Mouse (Mus musculus) inflammation-experienced regulatory T-cells, adult 6 months (primary cell): ENCODE data around the gene Il27. TPM values are rescaled to one million over a fixed set of nuclear protein-coding genes. Genes with fewer than 3 reads are reported as not detected.

ENCODE experiments used
- ATAC-seq: one replicate; pipeline ENCODE4 v1.8.0; 2017
- polyA plus RNA-seq, 3 experiments: library from polyadenylated mRNA; unstranded; fragments of 100-300 nt; shearing (Covaris generic); gene quantifications; one replicate each; pipeline ENCODE4 v1.2.1; 2017

Il27 gene
- polyA plus RNA-seq, 3 experiments from 2014 or later = not detected

DNA sequence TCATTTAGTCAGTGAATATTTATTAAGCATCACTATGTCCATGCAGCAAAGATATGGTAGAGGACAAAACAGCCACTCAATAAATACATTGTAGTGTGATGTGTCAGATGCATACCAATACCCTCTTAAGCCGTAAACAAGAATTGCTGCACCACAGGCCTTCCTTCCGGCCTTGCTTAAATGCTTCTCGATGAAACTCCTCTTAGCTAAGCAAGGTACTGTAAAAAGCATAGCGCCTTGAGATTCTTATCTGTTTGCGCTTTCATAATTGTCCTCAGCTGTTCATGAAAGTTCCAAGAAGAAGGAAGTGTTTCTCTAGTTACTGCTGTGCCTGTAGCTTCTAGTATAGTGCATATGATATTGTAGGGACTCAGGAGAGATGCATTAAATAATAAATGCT, 11.9 kb upstream of the Il27 start:
- ATAC-seq = peak; percentile 32

GRCm38 (mm10) chr7:126602650-126603049, 7.9 kb upstream of the Il27 start:
- no peak for ATAC-seq

GRCm38 (mm10) chr7:126601896-126602295, 7.2 kb upstream of the Il27 start:
- no peak for ATAC-seq

DNA sequence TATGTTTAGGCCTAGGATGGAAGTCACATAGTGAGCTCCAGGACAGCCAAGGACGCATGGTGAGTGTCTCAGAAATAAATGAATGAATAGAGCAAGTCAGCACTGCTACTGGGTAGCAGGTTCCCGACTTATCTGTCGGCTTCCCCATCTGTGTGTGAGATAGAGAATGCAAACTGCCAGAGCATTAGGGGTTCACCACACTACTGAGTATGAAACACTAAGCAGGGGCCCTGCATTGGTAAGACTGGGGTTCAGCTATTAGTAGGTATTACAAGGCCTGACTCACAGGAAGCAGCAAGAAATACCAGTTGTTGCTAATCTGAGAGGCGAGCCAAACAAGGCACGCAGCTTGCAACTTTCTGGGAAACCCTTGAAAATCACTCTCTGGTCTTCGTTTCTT, 4.2 kb upstream of the Il27 start:
- ATAC-seq = no peak

- no peak for ATAC-seq
Measured at GRCm38 (mm10) chr7:126596414-126596813, 1.7 kb upstream of the Il27 start.

DNA sequence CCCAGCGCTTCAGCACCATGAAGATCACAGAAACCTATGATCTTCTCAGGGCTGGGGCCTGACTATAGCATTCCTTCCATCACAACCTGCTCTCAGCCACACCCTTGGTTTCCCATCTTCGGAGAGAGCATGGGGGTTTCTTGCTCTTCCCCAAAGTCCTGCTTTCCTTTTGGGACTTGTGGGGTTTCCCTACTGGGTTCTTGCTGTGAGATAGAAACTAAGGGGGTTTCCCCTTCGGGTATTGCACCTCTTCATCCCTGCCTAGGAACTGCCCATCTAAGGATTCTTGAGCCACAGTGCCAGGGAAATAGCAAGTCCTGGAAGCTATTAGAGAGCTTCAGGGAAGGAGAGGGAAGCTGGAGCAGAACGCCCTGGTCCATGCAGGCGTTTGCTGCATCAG, 1.1 kb upstream of the Il27 start:
- no peak for ATAC-seq

- ATAC-seq = no peak
Measured at GRCm38 (mm10) chr7:126587779-126588178, 7.0 kb downstream of the Il27 start.

GRCm38 (mm10) chr7:126586839-126587238, 7.9 kb downstream of the Il27 start:
- no peak for ATAC-seq

GRCm38 (mm10) chr7:126585717-126586116, 9.0 kb downstream of the Il27 start, which contains the start of gene Cln3:
Gene Cln3, minus strand, starts transcription at chr7:126585817.
- no peak for ATAC-seq

GRCm38 (mm10) chr7:126584506-126584977, 10.2 kb downstream of the Il27 start, which contains the start of gene Apobr:
Gene Apobr, plus strand, starts transcription at chr7:126584942.
- peak; percentile 56 for ATAC-seq

- ATAC-seq = no peak
Measured at GRCm38 (mm10) chr7:126583761-126584160, 11.0 kb downstream of the Il27 start.

DNA sequence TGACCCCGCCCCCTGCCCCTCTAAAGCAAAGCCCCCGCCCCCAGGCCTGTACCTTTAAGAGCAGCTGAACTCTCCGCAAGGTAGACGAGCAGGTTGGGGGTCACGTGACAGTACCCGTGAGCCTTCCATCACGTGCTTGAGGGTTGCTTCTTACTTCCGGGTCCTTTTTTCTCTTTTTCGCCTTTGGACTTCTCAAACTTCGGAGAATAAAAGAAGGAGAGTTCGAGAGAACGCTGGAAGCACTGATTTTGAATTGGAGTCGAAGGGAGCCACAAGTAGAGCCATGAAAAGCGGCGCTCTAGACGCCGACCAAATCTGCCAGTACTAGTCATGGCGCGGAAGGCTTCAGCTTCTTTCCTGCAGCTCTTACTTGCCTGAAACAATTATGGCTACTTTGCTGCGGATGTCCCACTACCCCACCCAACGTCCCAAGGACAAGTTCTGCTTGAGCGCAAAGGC, 11.5 kb downstream of the Il27 start:
- ATAC-seq = peak; percentile 82

DNA sequence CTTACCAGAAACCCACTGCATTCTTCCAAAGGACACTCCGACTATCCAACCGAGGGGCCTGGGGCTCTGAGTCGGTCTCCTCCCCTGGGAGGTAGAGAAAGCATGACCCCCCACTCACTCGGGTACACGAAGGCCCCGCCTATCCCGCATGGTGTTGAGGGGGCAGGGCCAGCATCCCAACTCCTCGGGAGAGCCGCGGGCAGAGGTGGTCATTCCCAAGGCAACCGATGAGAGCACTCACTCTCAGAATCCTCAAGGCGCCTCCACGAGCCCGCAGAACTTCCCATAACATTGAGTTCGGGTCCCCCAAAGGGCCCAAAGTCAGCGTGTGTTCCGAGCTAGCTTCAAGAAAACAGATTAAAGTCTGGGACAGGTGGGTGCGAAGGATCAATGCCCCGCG, 12.0 kb downstream of the Il27 start:
- no peak for ATAC-seq

DNA sequence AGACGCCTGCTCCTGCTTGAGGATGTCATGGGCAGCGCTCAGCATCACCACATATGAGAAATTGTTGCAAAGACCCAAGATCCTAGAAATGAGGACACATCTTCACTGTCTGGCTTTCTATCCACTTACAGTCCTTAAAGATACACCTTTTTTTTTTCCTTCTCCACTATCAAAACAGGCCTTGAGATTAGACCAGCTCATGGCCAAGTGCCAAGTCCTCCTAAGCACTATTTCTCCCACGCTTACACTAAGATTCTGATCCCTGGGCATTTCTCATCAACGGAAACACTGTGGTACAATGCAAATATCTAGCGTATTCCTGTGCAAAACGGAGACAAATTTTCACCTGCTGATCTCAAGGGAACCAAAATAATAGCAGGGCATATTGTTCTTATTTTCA, 13.1 kb downstream of the Il27 start:
- ATAC-seq = no peak

GRCm38 (mm10) chr7:126579172-126579571, 15.6 kb downstream of the Il27 start:
- ATAC-seq = no peak

GRCm38 (mm10) chr7:126576946-126577345, 17.8 kb downstream of the Il27 start:
- ATAC-seq = no peak

GRCm38 (mm10) chr7:126566094-126566765, 28.5 kb downstream of the Il27 start, which contains the start of gene Eif3c:
Gene Eif3c, minus strand, starts transcription at chr7:126566411.
- peak; percentile 97 for ATAC-seq

DNA sequence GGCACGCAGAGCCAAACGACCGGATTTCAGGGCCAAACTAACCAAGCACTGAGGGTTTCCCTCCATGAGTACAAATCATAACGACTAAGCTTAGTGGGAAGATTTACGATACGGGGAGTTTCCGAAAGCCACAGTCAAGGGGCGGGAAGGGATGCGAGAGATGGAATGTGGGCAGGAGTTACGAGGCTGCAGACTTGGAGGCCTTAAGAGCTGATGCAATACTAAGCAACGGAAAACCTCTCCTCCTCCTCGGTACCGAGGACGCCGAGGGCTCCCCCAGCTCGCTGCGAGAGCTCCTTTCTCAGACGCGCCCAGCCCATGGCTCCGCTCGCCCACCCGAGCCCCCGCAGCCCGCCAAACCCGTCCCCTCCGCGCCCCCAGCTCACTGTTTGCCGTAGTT, 29.0 kb downstream of the Il27 start:
- no peak for ATAC-seq

DNA sequence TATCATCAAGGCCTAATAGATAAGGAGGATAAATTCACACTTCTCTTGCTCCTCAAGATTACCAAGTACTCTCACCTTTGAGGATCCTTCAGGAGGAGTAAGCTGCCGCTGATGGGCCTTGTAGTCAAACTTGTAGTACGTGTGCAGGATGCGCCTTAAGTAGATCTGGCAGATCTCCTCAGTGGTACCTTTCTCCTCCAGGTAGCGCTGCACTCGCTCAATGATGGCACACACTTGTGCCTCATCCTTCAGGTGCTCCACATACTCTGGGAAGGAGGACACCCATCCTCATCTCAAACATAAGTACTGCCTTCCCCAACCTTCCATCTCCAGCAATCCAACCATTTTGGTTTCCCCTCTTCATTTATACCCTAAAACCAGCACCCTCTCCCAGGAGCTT, 38.1 kb downstream of the Il27 start:
- no peak for ATAC-seq

DNA sequence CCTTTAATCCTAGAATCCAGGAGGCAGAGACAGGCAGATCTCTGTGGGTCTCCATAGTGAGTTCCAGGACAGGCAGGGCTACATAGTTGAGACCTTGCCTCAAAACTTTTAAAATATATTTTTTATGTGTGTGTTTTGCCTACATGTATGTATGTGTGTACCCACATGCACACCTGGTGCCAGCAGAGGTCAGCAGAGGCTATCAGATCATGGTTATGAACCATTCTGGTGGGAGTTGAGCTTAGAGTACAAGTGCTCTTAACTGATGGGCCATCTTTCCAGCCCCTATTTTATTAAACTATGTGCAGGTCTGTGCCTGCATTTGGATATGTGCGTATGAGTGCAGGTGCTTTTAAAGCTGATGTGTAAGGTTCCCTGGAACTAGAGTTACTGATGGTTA, 39.9 kb downstream of the Il27 start:
- no peak for ATAC-seq

DNA sequence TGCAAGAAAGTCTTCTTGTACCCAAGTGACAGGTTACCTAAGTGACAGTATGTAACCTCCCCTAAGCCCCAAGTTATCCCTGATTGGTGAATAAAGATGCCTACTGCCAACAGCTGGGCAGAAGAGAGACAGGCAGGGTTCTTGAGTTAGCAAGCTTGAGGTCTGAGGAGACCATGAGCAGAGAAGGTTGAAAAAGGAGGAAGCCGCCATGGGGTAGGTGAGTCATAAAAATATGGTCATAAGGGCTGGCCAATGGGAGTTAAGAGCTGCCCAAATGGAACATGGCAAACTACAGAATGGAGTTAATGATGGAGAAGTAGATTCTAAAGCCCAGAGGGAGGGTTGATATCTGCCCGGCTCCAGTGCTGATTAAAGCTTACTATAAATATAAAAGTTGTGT, 49.1 kb downstream of the Il27 start:
- no peak for ATAC-seq

- ATAC-seq = no peak
Measured at GRCm38 (mm10) chr7:126541661-126542060, 53.1 kb downstream of the Il27 start.
